Mouse (Mus musculus) forebrain, postnatal 0 days (tissue): ENCODE data around the gene 1700020L24Rik. TPM values are rescaled to one million over a fixed set of nuclear protein-coding genes. Genes with fewer than 3 reads are reported as not detected.
A peak's percentile ranks its signal among the peaks of the same experiment; 100 is the strongest.

Source experiments
- ATAC-seq: fragments of 200-750 bp; cut with Nextera tagmentation; 2 replicates; pipeline ENCODE4 v1.8.0; 2017; ENCODE audit warnings: mild to moderate bottlenecking, moderate library complexity
- DNase-seq: peaks from one replicate; pipeline ENCODE4 v3.0.0-alpha.2; 2015
- H3K27ac ChIP-seq: fragments of 300-500 bp; sonication (generic); 2 replicates; pipeline ENCODE4 v1.5.1; 2014; ENCODE audit warnings: low read depth, mild to moderate bottlenecking, antibody characterized with exemption, low read length, moderate library complexity, mixed read lengths
- H3K27me3 ChIP-seq: fragments of 300-500 bp; sonication (generic); 2 replicates; pipeline ENCODE4 v1.6.1; 2014; ENCODE audit warnings: mild to moderate bottlenecking, low read length, mixed read lengths; ENCODE audit not compliant: insufficient read depth
- H3K36me3 ChIP-seq: fragments of 300-500 bp; sonication (generic); 2 replicates; pipeline ENCODE4 v1.6.1; 2014; ENCODE audit warnings: mild to moderate bottlenecking, moderate library complexity; ENCODE audit not compliant: insufficient read depth
- H3K4me1 ChIP-seq: fragments of 300-500 bp; sonication (generic); 2 replicates; pipeline ENCODE4 v1.6.1; 2014; ENCODE audit warnings: antibody characterized with exemption; ENCODE audit not compliant: insufficient read depth
- H3K4me2 ChIP-seq: fragments of 300-500 bp; sonication (generic); 2 replicates; pipeline ENCODE4 v1.6.1; 2014; ENCODE audit warnings: low read depth, mild to moderate bottlenecking, moderate library complexity
- H3K4me3 ChIP-seq: fragments of 300-500 bp; sonication (generic); 2 replicates; pipeline ENCODE4 v1.5.1; 2014; ENCODE audit warnings: low read depth, low read length, mixed read lengths
- H3K9ac ChIP-seq: fragments of 300-500 bp; sonication (generic); 2 replicates; pipeline ENCODE4 v1.6.1; 2014; ENCODE audit warnings: mild to moderate bottlenecking
- H3K9me3 ChIP-seq: fragments of 300-500 bp; sonication (generic); 2 replicates; pipeline ENCODE4 v1.6.1; 2016; ENCODE audit warnings: low read length
- CTCF ChIP-seq: sonication (generic); IDR thresholded peaks from 2 replicates; pipeline ENCODE4 v1.5.1; 2016; ENCODE audit warnings: antibody characterized with exemption, control low read depth, low read depth
- WGBS: fragments of 180-500 bp; shearing (Covaris S2); extraction: QIAGEN DNeasy Blood & Tissue Kit; methylation state at CpG from one replicate; pipeline ENCODE4 v1.1.7; 2014; 5-methylcytosine and 5-hydroxymethylcytosine counted together
- polyA plus RNA-seq: library from polyadenylated mRNA; unstranded; fragments of >200 nt; fragmentation: Nextera tagmentation; extraction: Ambion mirVana; gene quantifications from 2 replicates; pipeline ENCODE4 v1.2.1, GENCODE M21; 2015
- total RNA-seq: library from RNA; depleted of rRNA; stranded (reverse); fragments of >200 nt; gene quantifications from 2 replicates; pipeline ENCODE4 v1.2.3, GENCODE M21; 2014

Gene 1700020L24Rik
- total and polyA plus RNA-seq, 2 experiments from 2014 or later = 0.24 to 0.40 TPM

- Histone ChIP-seq H3K4me1 (no peaks in the 10 kb centered on the region), H3K9ac (no peak overlapping the region), H3K4me3 (no peak overlapping the region), H3K27me3 (peaks cover 6% of the 10 kb centered on the region), H3K4me2 (no peak overlapping the region), H3K36me3 (no peaks in the 10 kb centered on the region), H3K27ac (no peak overlapping the region), H3K9me3 (no peaks in the 10 kb centered on the region)
- no peak for TF ChIP-seq CTCF
- WGBS = 31% methylated on average over 7 of the region's 7 CpGs
- DNase-seq = no peak
- no peak for ATAC-seq
Observed at GRCm38 (mm10) chr11:83457257-83457656, 19.8 kb downstream of the 1700020L24Rik start.

DNA sequence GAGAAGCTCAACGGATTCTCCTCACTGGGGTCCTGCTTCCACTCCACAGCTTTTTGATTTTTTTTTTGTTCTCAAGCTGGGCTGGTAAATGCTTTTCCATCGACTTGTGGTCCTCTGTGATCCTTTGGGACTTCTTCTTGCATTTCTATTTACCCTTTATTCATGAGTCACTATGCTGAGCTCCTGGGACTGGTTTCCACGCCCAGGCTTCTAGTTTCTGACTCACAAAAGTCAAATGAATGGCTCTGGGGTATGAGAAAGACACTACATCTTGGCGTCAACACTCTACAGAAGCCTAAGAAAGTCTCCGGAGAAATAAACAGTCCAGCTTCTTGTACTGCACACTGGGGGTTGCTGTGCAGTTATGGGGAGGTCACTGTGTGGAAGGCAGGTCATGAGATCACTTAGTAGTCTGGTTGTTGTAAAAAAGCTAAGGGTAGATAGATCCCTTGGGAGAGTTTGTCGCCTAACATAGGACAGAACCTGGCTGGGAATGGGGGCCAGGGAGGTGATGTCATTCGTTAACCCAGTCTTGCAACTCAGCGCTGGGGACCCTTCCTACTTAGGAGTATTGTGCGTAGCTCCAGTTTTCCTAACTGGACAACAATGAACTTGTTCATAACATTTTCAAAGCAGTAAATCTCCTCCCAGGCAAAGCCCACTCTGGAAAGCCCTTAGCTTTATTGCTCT is 20.6 kb downstream of the 1700020L24Rik start:
- no peak overlapping the region for H3K27ac ChIP-seq
- H3K4me1 ChIP-seq = no peaks in the 10 kb centered on the region
- no peak overlapping the region for H3K4me3 ChIP-seq
- DNase-seq = no peak
- WGBS = 47% methylated on average over 9 of the region's 9 CpGs
- no peaks in the 10 kb centered on the region for H3K9me3 ChIP-seq
- peaks cover 9% of the 10 kb centered on the region for H3K27me3 ChIP-seq
- no peak for ATAC-seq
- no peak for TF ChIP-seq CTCF
- no peak overlapping the region for H3K9ac ChIP-seq
- H3K36me3 ChIP-seq = no peaks in the 10 kb centered on the region
- no peak overlapping the region for H3K4me2 ChIP-seq

GRCm38 (mm10) chr11:83461462-83462027 is 24.1 kb downstream of the 1700020L24Rik start:
- no peak for TF ChIP-seq CTCF
- Histone ChIP-seq H3K9ac (no peak overlapping the region), H3K4me3 (no peak overlapping the region), H3K4me1 (no peaks in the 10 kb centered on the region), H3K4me2 (no peak overlapping the region), H3K27ac (no peak overlapping the region), H3K36me3 (no peaks in the 10 kb centered on the region), H3K27me3 (peaks cover 23% of the 10 kb centered on the region), H3K9me3 (no peaks in the 10 kb centered on the region)
- ATAC-seq (no peak), DNase-seq (no peak)
- WGBS = 72% methylated on average over 10 of the region's 10 CpGs

DNA sequence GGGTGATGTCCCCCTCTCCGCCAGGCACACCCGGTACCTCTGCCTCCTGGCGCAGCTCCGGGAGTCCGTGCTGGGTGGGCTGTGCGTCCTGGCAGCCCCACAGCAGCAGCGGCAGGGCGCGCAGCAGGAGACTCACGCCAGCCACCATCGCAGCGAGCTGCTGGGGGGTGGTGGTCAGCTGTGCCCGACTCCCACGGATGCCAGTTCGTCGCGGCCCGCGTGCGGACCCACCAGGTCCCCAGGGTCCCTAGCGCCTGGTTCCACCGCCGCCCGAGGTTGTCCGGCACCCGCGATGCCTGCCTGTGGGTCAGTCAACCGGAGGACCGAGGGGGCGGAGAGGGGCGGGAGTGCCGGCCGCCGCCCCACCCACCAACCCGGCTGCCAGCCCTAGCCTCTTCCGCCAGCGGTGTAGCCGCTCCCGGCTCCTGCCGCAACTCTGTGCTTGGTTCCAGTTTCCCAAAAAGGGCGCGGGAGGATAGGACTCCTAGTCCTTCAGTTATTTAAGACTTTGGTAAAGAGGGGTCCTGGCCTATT is 25.3 kb downstream of the 1700020L24Rik start, which contains the start of gene Mmp28:
TSS of gene Mmp28 (minus strand) at position 361 of the 534 bp plus-strand sequence.
- Histone ChIP-seq H3K36me3 (no peaks in the 10 kb centered on the region), H3K4me2 (peak within 1 kb of the TSS; percentile 65), H3K27me3 (peaks cover 23% of the 10 kb centered on the region), H3K9ac (peak within 1 kb of the TSS; percentile 45), H3K4me3 (peak within 1 kb of the TSS; percentile 38), H3K4me1 (no peaks in the 10 kb centered on the region), H3K27ac (no peak within 1 kb of the TSS), H3K9me3 (no peaks in the 10 kb centered on the region)
- WGBS = 3% methylated on average over 42 of the region's 42 CpGs
- no peak for DNase-seq
- peak; percentile 23; the same call in 1 of the 2 replicates for ATAC-seq
- no peak for TF ChIP-seq CTCF

GRCm38 (mm10) chr11:83465976-83466375 is 28.5 kb downstream of the 1700020L24Rik start:
- no peak overlapping the region for H3K27ac ChIP-seq
- ATAC-seq = peak; percentile 14; the same call in 1 of the 2 replicates
- 6% methylated on average over 2 of the region's 2 CpGs for WGBS

GRCm38 (mm10) chr11:83467120-83467652 is 29.7 kb downstream of the 1700020L24Rik start:
- H3K27ac ChIP-seq = no peak overlapping the region
- ATAC-seq = no peak; the same call in 1 of the 2 replicates
- H3K36me3 ChIP-seq = no peaks in the 10 kb centered on the region
- DNase-seq = peak; percentile 36
- 33% methylated on average over 11 of the region's 11 CpGs for WGBS
- H3K27me3 ChIP-seq = peaks cover 18% of the 10 kb centered on the region
- no peak for TF ChIP-seq CTCF
- H3K9ac ChIP-seq = no peak overlapping the region
- H3K4me2 ChIP-seq = no peak overlapping the region
- H3K4me1 ChIP-seq = no peaks in the 10 kb centered on the region
- no peak overlapping the region for H3K4me3 ChIP-seq
- H3K9me3 ChIP-seq = no peaks in the 10 kb centered on the region

More at GRCm38 (mm10) chr11:83465976-83466375, 28.5 kb downstream of the 1700020L24Rik start:
- no peaks in the 10 kb centered on the region for H3K4me1 ChIP-seq
- DNase-seq = peak; percentile 36
- H3K9ac ChIP-seq = no peak overlapping the region
- no peak for TF ChIP-seq CTCF
- H3K27me3 ChIP-seq = peaks cover 23% of the 10 kb centered on the region
- H3K4me3 ChIP-seq = no peak overlapping the region
- H3K9me3 ChIP-seq = no peaks in the 10 kb centered on the region
- no peak overlapping the region for H3K4me2 ChIP-seq
- no peaks in the 10 kb centered on the region for H3K36me3 ChIP-seq

DNA sequence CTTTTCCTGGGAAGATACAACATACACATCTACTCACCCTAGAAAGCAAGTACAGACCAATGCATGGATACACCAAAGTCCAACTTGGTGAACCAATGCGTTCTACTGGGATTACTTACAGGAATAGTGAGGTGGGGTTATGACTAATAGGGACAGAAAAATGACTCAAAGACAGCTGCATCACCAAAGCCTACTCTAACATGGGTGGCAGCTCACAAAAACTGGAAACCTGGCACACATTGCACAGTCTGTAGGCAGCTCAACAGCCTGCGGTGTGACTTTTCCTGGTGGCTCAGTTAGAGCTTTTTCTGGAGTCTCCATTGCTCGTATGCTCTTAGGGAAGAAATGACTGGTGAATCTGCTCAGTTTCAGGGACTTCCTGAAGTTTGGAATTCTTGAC is 31.3 kb downstream of the 1700020L24Rik start:
- H3K9me3 ChIP-seq = no peaks in the 10 kb centered on the region
- TF ChIP-seq CTCF = no peak
- 92% methylated on average over 3 of the region's 3 CpGs for WGBS
- H3K27me3 ChIP-seq = 0 out of 2 replicates have a peak, but pooled peaks cover 6% of the 10 kb centered on the region
- no peaks in the 10 kb centered on the region for H3K36me3 ChIP-seq
- no peak overlapping the region for H3K9ac ChIP-seq
- ATAC-seq (no peak), DNase-seq (no peak)
- no peak overlapping the region for H3K4me3 ChIP-seq
- no peaks in the 10 kb centered on the region for H3K4me1 ChIP-seq
- H3K27ac ChIP-seq = no peak overlapping the region
- no peak overlapping the region for H3K4me2 ChIP-seq
